Mouse (Mus musculus) fat pad, adult 2 months (tissue): ENCODE results near the gene Slc6a9.

ENCODE experiments used
- DNase-seq: peaks from one replicate; pipeline ENCODE4 v3.0.0-alpha.2; 2011; ENCODE audit warnings: low read depth, low spot score; ENCODE audit errors: extremely low read depth

Slc6a9 gene

DNA sequence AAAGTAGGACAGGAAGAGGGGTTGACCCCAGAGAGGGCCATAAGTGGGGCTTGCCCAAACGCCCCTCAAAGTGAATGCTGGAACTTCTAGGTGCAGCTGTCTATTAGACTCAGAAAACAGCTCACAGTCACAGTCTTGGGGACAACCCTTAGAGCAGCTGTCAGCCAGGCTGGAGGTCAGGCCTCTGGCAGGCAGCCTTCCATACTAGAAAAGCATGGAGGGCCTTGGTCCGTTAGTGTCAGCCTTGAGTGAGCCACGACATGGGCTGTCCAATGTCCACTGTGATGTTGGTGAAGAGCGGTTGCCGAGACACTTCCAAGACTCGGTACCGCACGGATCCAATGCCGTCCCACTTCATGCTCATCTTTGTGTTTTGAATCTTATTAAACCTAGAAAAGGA is 39.3 kb downstream of the Slc6a9 start:
- DNase-seq: no peak

DNA sequence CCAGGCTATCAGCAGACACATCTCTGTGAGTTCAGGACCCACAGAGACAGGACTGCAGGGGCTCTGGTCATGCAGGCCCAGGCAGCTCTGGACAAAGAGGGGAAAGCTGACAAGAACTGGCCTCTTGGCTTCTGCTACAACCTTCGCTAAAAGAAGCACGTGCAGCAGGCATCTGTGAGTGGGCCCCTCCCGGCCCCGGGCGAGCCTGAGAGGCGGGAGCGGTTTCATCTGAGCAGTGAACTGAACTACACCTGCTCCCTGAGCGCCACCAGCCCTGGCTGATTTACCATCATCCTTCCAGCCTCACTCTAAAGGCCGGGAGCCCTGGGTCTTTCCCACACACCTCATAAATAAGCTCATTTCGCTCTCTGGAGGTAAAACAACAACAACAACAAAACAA is 44.0 kb downstream of the Slc6a9 start:
- DNase-seq: no peak

DNA sequence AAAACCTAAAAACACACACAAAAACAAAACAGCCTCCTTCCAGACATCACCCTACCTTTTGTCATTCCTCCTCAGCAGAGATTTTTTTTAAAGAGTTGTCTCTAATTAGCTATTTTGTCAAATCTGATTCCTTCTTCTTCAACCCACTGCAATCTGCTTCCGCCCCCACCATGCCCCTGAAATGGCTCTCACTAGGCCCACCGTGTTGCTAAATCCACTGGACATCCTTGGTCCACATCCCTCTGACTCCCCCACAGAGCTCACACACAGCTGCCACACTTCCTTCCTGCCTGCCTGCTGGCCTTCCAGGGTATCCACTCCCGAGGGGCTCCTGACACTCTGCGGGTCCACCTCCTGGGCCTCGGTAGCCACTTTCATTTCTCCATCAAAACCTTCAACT is 44.4 kb downstream of the Slc6a9 start:
- DNase-seq: no peak

DNA sequence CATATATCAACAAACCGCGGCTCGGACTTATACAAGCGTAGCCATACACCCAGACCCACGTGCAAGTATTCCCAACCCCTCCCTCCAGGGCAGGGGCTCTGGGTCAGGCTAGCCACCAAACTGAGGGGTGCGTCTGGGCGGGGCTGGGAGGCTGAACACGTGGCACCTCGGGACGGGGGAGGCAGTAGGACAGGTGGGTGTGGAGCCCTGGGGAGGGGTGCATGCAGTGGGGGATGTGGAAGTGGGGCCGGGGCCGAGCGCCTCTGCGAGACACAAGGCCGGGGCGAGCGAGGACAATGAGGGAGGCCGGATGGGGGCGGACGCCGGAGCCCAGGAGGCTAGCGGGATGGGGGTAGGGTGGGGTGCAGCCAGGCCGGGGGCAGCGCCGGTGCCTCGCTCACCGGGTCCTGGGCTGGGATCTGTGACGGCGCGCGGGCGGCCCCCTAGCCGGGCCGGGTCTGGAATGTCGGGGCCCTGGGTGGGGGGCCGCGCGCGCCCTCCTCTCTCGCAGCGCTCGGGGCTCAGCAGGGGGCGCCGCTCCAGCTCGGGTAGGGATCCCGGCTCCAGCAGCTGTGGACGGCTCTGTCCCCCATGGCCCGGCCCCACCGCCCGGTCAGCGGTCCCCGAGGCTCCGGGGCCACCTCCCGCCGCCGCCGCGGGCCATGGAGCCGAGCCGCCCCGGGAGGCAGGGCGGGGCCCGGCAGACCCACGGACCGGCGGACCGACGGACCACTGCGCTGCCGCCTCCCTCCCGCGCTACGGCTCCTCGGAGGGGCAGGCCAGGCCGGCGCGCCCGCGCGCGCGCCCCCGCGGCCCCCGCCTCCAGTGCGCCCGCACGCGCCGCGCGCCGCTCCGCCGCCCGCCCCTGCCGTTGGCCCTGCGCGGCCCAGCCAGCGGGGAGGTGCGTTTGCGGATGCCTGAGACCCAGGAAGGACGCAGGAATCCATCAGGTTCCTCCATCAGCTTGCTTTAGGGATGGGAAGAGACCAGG is 48.7 kb downstream of the Slc6a9 start, which contains the start of gene B4galt2:
Gene B4galt2 (minus strand): TSS at position 787 of the 991 bp plus-strand sequence.
- DNase-seq: no peak

DNA sequence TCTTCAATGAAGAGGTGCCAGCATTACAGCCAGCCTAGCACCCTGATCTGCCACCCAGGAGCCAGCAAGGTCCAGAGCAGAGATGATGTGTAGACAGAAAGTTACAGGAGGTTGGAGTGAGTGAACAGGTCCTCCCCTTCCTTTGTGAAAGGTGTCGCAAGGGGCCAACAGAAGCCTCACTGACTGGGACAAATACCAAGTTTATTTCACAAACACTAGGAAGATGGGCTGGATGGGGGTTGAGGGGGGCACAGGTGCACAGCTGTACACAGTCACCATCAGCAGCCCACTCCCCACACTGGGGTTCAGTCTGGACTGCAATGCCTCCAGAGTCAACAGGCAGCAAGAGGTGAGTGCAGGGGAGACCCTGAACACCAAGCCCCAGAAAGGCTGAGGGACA is 49.8 kb downstream of the Slc6a9 start:
- DNase-seq: no peak

DNA sequence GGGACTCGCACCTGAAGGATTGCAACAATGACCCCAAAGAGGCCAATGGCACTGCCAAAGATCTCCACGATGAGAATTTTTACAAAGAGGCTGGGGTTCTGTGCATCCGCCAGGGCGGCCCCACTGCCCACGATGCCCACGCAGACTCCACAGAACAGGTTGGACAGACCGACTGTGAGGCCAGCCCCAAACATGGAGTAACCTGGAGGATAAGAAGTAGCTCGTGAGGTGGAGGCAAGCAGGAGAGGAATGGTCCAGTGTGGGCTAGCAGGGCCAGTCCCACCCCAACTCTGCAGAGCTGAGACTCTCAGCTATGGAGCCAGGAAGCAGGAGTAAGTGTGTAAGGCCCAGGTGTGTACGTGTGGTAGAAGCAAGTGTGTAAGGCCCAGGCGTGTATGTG is 50.8 kb downstream of the Slc6a9 start:
- DNase-seq: no peak

DNA sequence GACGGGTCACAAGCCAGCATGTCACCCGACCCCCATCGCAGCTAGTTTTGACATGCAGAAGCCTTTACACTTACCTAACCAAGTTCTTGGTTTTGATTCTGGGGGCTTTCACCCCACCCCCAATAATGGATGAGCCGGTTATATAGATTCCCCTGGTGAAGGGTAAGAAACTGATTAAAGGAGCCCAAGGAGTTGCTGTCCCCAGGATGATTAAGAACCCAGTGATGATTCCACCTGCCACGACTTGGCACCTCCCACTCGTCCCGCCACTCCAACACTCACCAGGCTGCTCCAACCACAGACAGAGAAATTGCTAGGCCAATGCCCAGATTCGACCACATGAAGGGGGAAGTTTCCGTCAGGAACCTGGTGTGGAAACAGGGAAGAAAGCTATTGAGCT is 51.7 kb downstream of the Slc6a9 start:
- no peak for DNase-seq

DNA sequence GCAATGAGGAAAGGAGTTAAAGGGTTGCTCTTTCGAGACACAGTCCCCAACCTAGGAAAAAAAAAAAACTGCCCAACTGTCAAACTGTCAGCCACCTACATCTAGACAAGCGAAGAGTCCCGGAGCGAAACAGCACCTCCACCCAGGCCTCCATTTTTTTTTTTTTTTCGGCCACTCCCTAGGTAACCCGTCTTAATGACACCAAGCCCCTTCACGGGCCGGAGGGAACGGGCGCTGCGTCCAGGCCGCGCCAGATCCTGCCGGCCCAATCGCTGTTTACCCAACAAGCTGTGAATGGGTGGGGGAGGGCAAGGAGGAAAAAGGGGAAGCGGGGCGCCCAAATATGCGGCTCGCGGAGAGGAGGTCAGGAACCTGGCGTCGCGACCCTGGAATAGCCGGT is 52.3 kb downstream of the Slc6a9 start:
- DNase-seq: no peak

DNA sequence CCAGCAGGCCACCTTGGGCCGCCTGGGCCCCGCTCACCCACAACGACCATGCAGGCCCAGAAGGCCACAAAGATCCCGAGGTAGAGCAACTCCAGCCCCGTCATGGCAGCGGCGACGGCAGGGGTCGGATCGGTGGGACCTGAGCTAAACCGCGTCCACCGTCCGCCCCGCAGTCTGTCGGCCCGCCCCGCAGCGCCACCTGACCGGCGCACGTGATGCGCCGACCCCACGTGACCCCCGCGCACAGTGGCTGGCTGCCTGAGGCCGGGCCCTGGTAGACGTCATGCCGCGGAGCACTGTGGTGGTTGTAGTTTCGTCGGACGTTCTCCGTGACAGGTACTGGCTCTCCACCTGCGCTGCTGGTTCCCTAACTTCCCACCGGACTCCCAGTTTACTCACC is 52.8 kb downstream of the Slc6a9 start, which contains the start of gene Atp6v0b:
Gene Atp6v0b (minus strand): TSS at position 201 of the 400 bp plus-strand sequence.
- DNase-seq: peak; percentile 23

DNA sequence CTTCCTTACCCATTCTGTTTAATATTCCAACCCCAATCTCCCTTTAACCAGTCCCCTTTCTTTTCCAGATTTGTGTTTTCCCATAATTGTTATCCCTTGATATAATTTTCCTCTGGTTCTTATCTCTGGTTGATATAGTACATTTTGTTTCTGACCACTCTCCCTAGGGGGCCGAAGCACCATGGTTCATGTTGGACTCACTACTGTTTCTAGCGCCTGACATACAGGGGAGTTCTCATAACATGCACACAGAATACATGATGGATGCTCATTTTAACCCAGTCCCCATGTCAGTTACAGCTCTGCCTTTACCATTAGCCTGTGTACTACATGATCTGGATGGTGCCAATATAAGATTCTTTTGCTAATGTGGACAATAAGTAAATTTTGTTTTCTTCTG is 53.6 kb downstream of the Slc6a9 start:
- DNase-seq: no peak

DNA sequence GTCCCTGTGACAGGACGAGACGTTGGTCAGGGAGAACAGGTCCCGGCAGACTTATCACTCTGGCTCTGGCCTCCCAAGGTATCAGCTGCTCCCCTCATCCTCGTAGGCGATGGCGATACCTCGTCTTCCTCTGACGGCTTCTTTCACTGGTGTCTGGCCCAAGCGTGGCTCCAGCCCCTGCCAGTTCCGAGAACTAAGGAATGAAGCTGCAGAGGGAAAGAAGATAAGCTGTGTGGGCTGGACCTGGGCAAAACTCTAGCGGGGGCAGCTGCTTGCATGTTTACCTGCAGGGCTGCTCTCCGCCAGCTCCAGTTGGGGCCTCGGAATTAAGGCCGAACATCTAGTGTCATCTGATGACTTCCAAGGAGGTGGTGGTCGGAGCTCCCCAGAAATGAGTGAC is 55.2 kb downstream of the Slc6a9 start:
- no peak for DNase-seq

DNA sequence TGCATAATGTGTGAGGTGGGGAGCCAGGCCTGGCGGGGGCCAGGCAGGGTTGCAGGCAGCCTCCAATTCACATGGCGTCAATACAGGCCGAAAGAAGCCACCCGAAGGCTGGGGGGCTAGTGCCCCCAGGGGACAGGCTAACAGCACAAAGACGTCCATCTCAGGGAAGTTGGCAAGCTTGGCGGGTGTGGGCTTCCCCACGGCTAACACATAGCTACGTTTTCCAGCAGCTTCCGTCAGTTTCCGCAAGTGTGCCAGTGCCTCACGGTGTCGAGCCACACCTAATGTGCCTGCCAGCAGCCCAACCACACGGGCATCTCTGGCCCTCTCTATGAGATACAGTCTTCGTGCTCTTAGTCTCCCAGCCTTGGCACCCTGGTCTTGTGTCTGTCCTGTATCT is 55.7 kb downstream of the Slc6a9 start:
- DNase-seq: no peak

DNA sequence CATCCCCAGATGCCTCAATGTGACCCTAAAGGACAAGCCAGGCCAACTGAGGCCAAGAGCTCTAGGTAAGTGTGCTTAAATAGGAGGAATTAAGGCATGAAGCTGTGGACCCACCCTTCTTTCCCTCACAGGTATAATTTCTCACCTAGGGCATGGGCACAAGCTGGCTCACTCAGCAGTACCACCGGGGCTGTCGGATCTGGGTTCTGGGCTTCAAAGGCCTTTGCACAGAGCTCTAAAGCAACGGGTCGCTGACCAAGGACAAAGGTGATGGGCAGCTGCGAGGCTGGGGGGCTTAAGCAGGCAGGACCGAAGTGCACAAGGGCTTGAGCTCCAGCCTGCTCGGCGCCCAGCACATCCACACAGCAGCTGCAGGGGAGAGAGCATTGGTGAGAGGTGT is 56.4 kb downstream of the Slc6a9 start:
- no peak for DNase-seq

DNA sequence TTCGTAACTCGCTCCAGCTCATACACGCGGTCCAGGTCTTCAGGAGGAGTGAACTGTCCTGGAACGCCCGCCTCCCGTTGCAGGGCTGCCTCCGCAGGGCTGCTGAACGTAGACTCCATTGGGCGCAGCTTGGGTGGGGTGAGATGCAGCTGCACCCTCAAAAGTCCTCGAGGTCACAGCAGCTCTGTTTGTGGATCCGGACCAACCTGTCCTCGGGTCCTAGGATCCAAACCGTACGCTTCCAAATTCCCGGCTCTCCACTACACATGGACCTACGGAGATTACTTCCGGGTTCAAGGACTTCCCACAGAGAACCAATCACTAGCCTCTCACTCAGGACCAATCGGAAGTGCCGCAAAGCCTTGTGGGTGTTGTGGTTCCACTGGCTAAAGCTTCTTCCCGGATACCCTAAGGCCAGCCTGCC is 57.4 kb downstream of the Slc6a9 start, which contains the start of gene Dph2:
Gene Dph2 (minus strand): TSS at position 295 of the 424 bp plus-strand sequence.
- DNase-seq: peak; percentile 37

DNA sequence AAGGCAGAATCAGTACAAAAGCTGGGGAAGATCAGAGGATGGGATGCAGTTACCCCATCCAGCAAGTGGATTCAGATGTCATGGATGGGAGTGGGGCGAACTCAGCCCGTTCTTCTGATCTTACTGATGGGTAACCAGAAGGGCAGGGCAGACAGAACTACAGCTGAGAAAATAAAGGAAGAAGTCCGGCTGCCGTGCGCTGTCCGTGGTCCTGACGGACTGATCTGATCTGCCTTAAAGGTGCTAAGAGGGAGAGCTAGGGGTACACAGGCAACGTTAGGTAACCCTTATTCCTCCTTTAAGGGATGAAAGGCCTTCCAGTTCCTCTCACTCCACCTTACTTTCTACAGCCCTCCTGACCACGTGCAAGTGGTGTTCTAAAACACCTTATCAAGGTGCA is 59.1 kb downstream of the Slc6a9 start:
- no peak for DNase-seq

DNA sequence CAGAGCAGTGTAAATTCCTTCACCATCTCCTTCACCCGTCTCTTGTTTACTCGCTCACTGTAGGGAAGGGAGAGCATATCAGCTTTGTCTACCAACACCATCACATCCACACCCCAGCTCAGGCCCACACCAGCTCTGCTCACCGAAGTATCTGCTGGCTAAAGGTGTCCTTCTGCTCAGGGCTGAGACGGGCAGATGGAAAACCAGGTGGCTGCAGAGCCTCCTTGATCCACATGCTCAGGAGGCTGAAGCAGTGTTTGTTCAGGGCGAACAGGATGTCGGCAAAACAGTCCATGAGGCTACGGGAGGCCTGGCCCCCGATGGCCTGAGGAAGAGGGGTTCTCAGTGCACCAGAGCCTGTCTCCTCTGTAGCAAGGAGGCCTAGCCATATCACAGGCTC is 60.3 kb downstream of the Slc6a9 start:
- no peak for DNase-seq

DNA sequence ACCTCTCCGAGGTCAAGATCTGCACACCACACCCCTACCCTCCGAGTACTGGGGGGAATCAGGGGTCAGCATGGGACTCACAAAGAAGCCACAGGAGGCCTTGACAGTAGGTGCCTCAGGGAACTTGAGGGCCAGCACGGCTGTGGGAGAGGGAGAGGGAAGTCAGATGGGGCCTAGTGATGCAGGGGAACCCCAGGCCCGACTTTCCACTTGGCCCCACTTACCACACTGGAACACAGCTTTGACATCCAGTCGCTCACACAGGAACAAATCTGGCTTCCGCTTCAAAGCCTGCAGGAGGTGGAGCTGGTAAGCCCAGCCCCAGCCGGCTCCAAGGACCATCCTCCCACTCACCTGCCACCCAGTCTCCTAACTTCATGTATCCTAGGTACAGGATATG is 61.0 kb downstream of the Slc6a9 start:
- no peak for DNase-seq

DNA sequence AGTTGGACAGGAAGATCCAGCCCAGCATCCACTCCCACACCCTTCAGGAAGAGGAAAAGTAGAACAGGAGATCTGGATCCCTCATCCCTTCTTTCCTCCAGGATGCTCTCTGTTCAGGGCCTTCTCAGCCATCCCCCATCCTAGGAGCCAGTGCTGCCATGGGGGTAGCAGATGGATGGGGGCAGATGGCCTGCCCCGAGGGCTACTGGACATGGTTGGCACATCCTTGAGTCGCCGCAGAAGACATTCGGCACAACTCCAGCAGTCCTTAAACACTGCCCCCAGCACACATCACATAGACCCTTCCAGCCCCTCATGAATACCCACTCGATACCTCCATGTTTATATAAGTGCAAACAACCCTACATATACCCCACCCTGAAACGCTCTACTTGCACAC is 61.7 kb downstream of the Slc6a9 start:
- DNase-seq: no peak

DNA sequence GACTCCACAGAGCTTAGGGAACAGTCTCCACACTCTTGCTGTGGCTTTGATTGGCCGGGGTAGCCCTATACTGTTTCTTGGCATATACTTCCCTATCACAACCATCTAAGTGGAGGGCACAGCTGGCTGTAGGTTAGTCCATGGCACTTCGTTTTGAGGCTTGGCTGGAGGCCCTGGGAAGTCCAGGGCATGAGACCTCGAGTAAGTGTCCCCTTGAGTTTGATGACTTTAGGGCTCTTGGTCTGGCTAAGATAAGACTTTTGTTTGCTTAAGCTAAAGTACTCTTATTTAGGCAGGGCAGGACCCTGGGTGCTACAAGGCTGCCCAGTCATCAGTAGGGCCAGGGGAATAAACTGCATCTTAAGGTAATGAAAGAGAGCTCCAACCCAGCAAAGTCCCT is 63.8 kb downstream of the Slc6a9 start:
- no peak for DNase-seq

DNA sequence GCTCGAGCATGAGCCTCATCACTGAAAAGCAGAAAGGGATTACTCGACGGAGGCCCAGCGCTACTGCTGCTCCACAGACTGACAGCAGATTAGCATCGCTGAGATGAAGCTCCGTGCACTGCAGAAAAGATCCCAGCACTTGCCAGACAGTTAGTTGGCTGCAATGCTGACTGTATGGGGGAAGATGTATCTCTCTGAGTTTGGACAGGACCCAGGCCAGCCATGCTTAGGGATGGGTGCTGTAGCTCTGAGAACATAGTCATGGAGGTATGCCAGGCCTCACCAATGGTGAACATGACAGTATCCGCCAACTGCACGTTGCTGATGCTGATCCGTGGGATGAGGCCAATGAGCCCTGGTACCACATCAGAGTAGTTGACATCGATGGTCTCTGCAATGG is 69.8 kb downstream of the Slc6a9 start:
- no peak for DNase-seq

DNA sequence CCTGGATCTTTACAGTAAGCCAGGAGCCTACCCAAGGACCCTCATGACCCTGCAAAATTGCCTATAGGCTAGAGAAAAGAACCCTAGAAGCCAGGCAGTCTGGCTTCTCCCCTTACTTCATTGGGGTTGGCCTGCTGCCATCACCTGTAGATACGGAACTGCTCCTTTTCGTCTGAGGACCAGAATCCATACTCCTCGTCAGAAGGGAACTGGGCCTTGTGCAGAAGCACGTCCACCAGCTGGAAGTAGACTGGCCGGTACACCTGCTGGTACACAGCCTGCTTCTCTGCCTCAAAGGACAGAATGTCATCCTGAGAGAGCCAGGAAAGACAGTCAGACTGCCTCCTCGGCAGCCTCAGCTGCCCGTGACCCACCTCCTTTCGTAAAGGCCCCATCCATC is 70.5 kb downstream of the Slc6a9 start:
- DNase-seq: no peak

DNA sequence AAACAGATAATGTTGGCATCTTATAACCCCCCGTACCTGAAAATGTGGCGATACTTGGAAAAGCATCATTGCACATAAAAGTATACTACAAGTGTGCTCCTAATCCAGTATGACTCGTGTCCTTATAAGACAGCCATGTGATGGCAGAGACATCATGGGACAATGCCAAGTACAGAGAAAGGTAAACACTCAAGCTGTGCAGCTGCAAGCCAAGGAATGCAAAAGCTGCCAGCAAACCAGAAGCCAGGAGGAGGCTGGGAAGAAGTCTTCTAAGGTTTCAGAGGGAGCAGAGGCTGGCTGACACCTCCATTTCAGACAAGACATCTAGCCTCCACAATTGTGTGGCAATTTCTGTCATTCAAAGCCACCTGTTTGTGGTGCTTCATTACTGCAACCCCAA is 71.9 kb downstream of the Slc6a9 start:
- peak; percentile 62 for DNase-seq
